Mouse (Mus musculus): ENCODE measurements around the gene Cyp3a41a. TPM values are rescaled to one million over a fixed set of nuclear protein-coding genes. Genes with fewer than 3 reads are reported as not detected.
"Not testable (repeated sequence)": the region's sequence is repeated elsewhere in the genome, so short reads cannot be mapped to it uniquely, and the experiment has no call there.

The Cyp3a41a gene
- not detected in 2 replicates for total RNA-seq (2017)

DNA sequence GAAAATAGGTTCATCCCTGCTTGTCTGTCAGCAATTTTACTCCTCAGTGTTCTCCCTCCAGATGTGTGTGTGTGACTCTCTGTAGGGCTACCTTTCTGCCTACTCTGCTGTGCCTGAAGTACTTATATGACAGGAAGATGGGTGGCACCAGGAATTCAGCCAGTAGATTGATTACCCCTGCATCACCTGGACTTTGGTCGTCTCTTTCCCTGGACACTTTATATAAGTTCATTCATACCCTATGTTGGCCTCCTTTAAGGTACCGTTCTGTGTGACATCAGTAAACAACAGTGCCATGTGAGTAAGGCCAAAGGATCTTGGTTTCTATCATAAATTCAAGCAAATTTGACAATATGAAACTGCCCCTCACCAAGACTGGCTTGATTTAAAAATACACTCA, at the start of gene Cyp3a41a:
Cyp3a41a (minus strand) TSS at position 101 of the 400 bp plus-strand sequence.
- ATAC-seq (replicated peaks; ENCODE audit: low read depth, poor library complexity, severe bottlenecking), result not testable (repeated sequence)

- not testable (repeated sequence) for ATAC-seq (replicated peaks; ENCODE audit: low read depth, poor library complexity, severe bottlenecking)
These were observed 17.6 kb upstream of the Cyp3a41a start for GRCm38 (mm10) chr5:145737512-145737911.

GRCm38 (mm10) chr5:145714296-145714695, 5.6 kb downstream of the Cyp3a41a start:
- ATAC-seq (replicated peaks; ENCODE audit: low read depth, poor library complexity, severe bottlenecking), result not testable (repeated sequence)

- not testable (repeated sequence) for ATAC-seq (replicated peaks; ENCODE audit: low read depth, poor library complexity, severe bottlenecking)
These were observed 12.6 kb downstream of the Cyp3a41a start for GRCm38 (mm10) chr5:145707372-145707771.

GRCm38 (mm10) chr5:145662007-145662406, 57.9 kb downstream of the Cyp3a41a start:
- no peak for ATAC-seq (replicated peaks; ENCODE audit: low read depth, poor library complexity, severe bottlenecking)

GRCm38 (mm10) chr5:145647779-145648178, 72.2 kb downstream of the Cyp3a41a start:
- ATAC-seq (replicated peaks; ENCODE audit: low read depth, poor library complexity, severe bottlenecking), result no peak

Other genes starting within 250 kb of the Cyp3a41a start
- not detected in 2 replicates for gene Cyp3a41b, start 135.4 kb downstream of the Cyp3a41a start, total RNA-seq (2017)
- gene Cyp3a44, start 85.7 kb upstream of the Cyp3a41a start, total RNA-seq (2017), result not detected in 2 replicates
- not detected in 2 replicates for gene Cyp3a11, start 159.8 kb upstream of the Cyp3a41a start, total RNA-seq (2017)

Measured in common myeloid progenitor, adult 5-6 weeks (primary cell).